Mouse (Mus musculus): ENCODE measurements around the gene Phlda1. TPM values are rescaled to one million over a fixed set of nuclear protein-coding genes. Genes with fewer than 3 reads are reported as not detected.

The Phlda1 gene
- polyA plus RNA-seq (2011; ENCODE audit: insufficient read length, low read depth, missing spikeins): 19.9 and 41.4 TPM in 2 replicates

- Histone ChIP-seq H3K4me1 (ENCODE audit: control insufficient read depth, insufficient read depth, low read length) (peaks cover 6% of the 10 kb centered on the region; the same call in 1 of the 2 replicates), H3K27ac (ENCODE audit: insufficient read depth, low read length) (peak within 1 kb of the TSS; percentile 48), H3K4me3 (ENCODE audit: insufficient read depth, low read length) (peak within 1 kb of the TSS; percentile 63)
- TF ChIP-seq CTCF (IDR thresholded peaks at IDR 0.05; ENCODE audit: borderline replicate concordance, insufficient read depth, low read length) (no peak), POLR2A (IDR thresholded peaks at IDR 0.05; ENCODE audit: low read depth, low read length) (peak; percentile 93)
Observed at GRCm38 (mm10) chr10:111506101-111506925, at the start of gene Phlda1. Phlda1 (plus strand) TSS chr10:111506286.

GRCm38 (mm10) chr10:111458088-111458487 is 48.0 kb upstream of the Phlda1 start:
- H3K4me1 ChIP-seq (ENCODE audit: control insufficient read depth, insufficient read depth, low read length): peaks cover 2% of the 10 kb centered on the region; the same call in 1 of the 2 replicates
- H3K27ac ChIP-seq (ENCODE audit: insufficient read depth, low read length): no peak overlapping the region
- TF ChIP-seq CTCF (IDR thresholded peaks at IDR 0.05; ENCODE audit: borderline replicate concordance, insufficient read depth, low read length): no peak
- no peak for TF ChIP-seq POLR2A (IDR thresholded peaks at IDR 0.05; ENCODE audit: low read depth, low read length)
- H3K4me3 ChIP-seq (ENCODE audit: insufficient read depth, low read length): no peak overlapping the region

GRCm38 (mm10) chr10:111459040-111459439 is 47.0 kb upstream of the Phlda1 start:
- H3K4me1 ChIP-seq (ENCODE audit: control insufficient read depth, insufficient read depth, low read length): peaks cover 2% of the 10 kb centered on the region; the same call in 1 of the 2 replicates
- no peak for TF ChIP-seq POLR2A (IDR thresholded peaks at IDR 0.05; ENCODE audit: low read depth, low read length)
- no peak for TF ChIP-seq CTCF (IDR thresholded peaks at IDR 0.05; ENCODE audit: borderline replicate concordance, insufficient read depth, low read length)
- H3K4me3 ChIP-seq (ENCODE audit: insufficient read depth, low read length): no peak overlapping the region
- no peak overlapping the region for H3K27ac ChIP-seq (ENCODE audit: insufficient read depth, low read length)

- TF ChIP-seq CTCF (IDR thresholded peaks at IDR 0.05; ENCODE audit: borderline replicate concordance, insufficient read depth, low read length) (no peak), POLR2A (IDR thresholded peaks at IDR 0.05; ENCODE audit: low read depth, low read length) (no peak)
Observed at GRCm38 (mm10) chr10:111459874-111460273, 46.2 kb upstream of the Phlda1 start.

GRCm38 (mm10) chr10:111460381-111460780 is 45.7 kb upstream of the Phlda1 start:
- TF ChIP-seq POLR2A (IDR thresholded peaks at IDR 0.05; ENCODE audit: low read depth, low read length): no peak
- no peak for TF ChIP-seq CTCF (IDR thresholded peaks at IDR 0.05; ENCODE audit: borderline replicate concordance, insufficient read depth, low read length)
- Histone ChIP-seq H3K4me1 (ENCODE audit: control insufficient read depth, insufficient read depth, low read length) (peaks cover 2% of the 10 kb centered on the region; the same call in 1 of the 2 replicates), H3K4me3 (ENCODE audit: insufficient read depth, low read length) (no peak overlapping the region), H3K27ac (ENCODE audit: insufficient read depth, low read length) (no peak overlapping the region)

More at GRCm38 (mm10) chr10:111459874-111460273, 46.2 kb upstream of the Phlda1 start:
- peaks cover 2% of the 10 kb centered on the region; the same call in 1 of the 2 replicates for H3K4me1 ChIP-seq (ENCODE audit: control insufficient read depth, insufficient read depth, low read length)
- no peak overlapping the region for H3K27ac ChIP-seq (ENCODE audit: insufficient read depth, low read length)
- no peak overlapping the region for H3K4me3 ChIP-seq (ENCODE audit: insufficient read depth, low read length)

GRCm38 (mm10) chr10:111464833-111465232 is 41.3 kb upstream of the Phlda1 start:
- H3K27ac ChIP-seq (ENCODE audit: insufficient read depth, low read length): no peak overlapping the region
- no peak overlapping the region for H3K4me3 ChIP-seq (ENCODE audit: insufficient read depth, low read length)
- H3K4me1 ChIP-seq (ENCODE audit: control insufficient read depth, insufficient read depth, low read length): peaks cover 2% of the 10 kb centered on the region; the same call in 1 of the 2 replicates
- TF ChIP-seq CTCF (IDR thresholded peaks at IDR 0.05; ENCODE audit: borderline replicate concordance, insufficient read depth, low read length) (no peak), POLR2A (IDR thresholded peaks at IDR 0.05; ENCODE audit: low read depth, low read length) (no peak)

- TF ChIP-seq POLR2A (IDR thresholded peaks at IDR 0.05; ENCODE audit: low read depth, low read length) (no peak), CTCF (IDR thresholded peaks at IDR 0.05; ENCODE audit: borderline replicate concordance, insufficient read depth, low read length) (no peak)
- H3K27ac ChIP-seq (ENCODE audit: insufficient read depth, low read length): no peak overlapping the region
- H3K4me3 ChIP-seq (ENCODE audit: insufficient read depth, low read length): no peak overlapping the region
- no peaks in the 10 kb centered on the region for H3K4me1 ChIP-seq (ENCODE audit: control insufficient read depth, insufficient read depth, low read length)
Observed at GRCm38 (mm10) chr10:111465409-111465808, 40.7 kb upstream of the Phlda1 start.

GRCm38 (mm10) chr10:111471166-111471565 is 34.9 kb upstream of the Phlda1 start:
- H3K4me1 ChIP-seq (ENCODE audit: control insufficient read depth, insufficient read depth, low read length): 0 out of 2 replicates have a peak, but pooled peaks cover 5% of the 10 kb centered on the region
- TF ChIP-seq POLR2A (IDR thresholded peaks at IDR 0.05; ENCODE audit: low read depth, low read length): no peak
- no peak for TF ChIP-seq CTCF (IDR thresholded peaks at IDR 0.05; ENCODE audit: borderline replicate concordance, insufficient read depth, low read length)
- H3K27ac ChIP-seq (ENCODE audit: insufficient read depth, low read length): no peak overlapping the region
- H3K4me3 ChIP-seq (ENCODE audit: insufficient read depth, low read length): no peak overlapping the region

- peak within 1 kb of the TSS; percentile 16; the same call in 1 of the 2 replicates for H3K27ac ChIP-seq (ENCODE audit: insufficient read depth, low read length)
- H3K4me1 ChIP-seq (ENCODE audit: control insufficient read depth, insufficient read depth, low read length): peaks cover 12% of the 10 kb centered on the region
- peak within 1 kb of the TSS; percentile 70 for H3K4me3 ChIP-seq (ENCODE audit: insufficient read depth, low read length)
- TF ChIP-seq POLR2A (IDR thresholded peaks at IDR 0.05; ENCODE audit: low read depth, low read length): peak; percentile 51; the same call in 1 of the 2 replicates
- TF ChIP-seq CTCF (IDR thresholded peaks at IDR 0.05; ENCODE audit: borderline replicate concordance, insufficient read depth, low read length): no peak
Observed at GRCm38 (mm10) chr10:111472686-111473510, 33.2 kb upstream of the Phlda1 start, which contains the start of gene Nap1l1. Nap1l1 (plus strand) TSS chr10:111473223.
